Mouse (Mus musculus) kidney, postnatal 10 days (tissue): ENCODE data around the gene Fcho1.

Experiments
- DNase-seq: peaks from one replicate; pipeline ENCODE4 v3.0.0; 2021; ENCODE audit warnings: mixed read lengths

Gene Fcho1

GRCm38 (mm10) chr8:71680471-71680870 lies 45.0 kb downstream of the Fcho1 start:
- peak; percentile 59 for DNase-seq

- peak; percentile 48 for DNase-seq
These were observed 45.9 kb downstream of the Fcho1 start for GRCm38 (mm10) chr8:71679550-71680168.

GRCm38 (mm10) chr8:71679116-71679515 lies 46.4 kb downstream of the Fcho1 start:
- no peak for DNase-seq

- DNase-seq: no peak
These were observed 47.3 kb downstream of the Fcho1 start for GRCm38 (mm10) chr8:71678216-71678615.

- peak; percentile 67 for DNase-seq
These were observed 48.0 kb downstream of the Fcho1 start for GRCm38 (mm10) chr8:71677555-71677954.

GRCm38 (mm10) chr8:71676803-71677202 lies 48.7 kb downstream of the Fcho1 start:
- DNase-seq: no peak

- peak; percentile 73 for DNase-seq
These were observed 49.3 kb downstream of the Fcho1 start, which contains the start of gene Jak3 for GRCm38 (mm10) chr8:71676020-71676741. Gene Jak3, plus strand, starts transcription at chr8:71676296.

- DNase-seq: no peak
These were observed 50.0 kb downstream of the Fcho1 start for GRCm38 (mm10) chr8:71675456-71676019.

- DNase-seq: no peak
These were observed 51.4 kb downstream of the Fcho1 start for GRCm38 (mm10) chr8:71674071-71674470.

- no peak for DNase-seq
These were observed 53.3 kb downstream of the Fcho1 start for GRCm38 (mm10) chr8:71672168-71672735.

- DNase-seq: peak; percentile 95
These were observed 54.0 kb downstream of the Fcho1 start, which contains the start of gene Unc13a for GRCm38 (mm10) chr8:71671549-71671965. Gene Unc13a, minus strand, starts transcription at chr8:71671757.

- DNase-seq: peak; percentile 68
These were observed 54.6 kb downstream of the Fcho1 start for GRCm38 (mm10) chr8:71670621-71671548.

GRCm38 (mm10) chr8:71670198-71670597 lies 55.3 kb downstream of the Fcho1 start:
- no peak for DNase-seq

GRCm38 (mm10) chr8:71668220-71668975 lies 57.1 kb downstream of the Fcho1 start:
- DNase-seq: peak; percentile 77

GRCm38 (mm10) chr8:71667256-71667655 lies 58.3 kb downstream of the Fcho1 start:
- no peak for DNase-seq

GRCm38 (mm10) chr8:71666855-71667254 lies 58.7 kb downstream of the Fcho1 start:
- DNase-seq: no peak

- DNase-seq: peak; percentile 89
These were observed 60.0 kb downstream of the Fcho1 start for GRCm38 (mm10) chr8:71665331-71666130.

- peak; percentile 94 for DNase-seq
These were observed 65.0 kb downstream of the Fcho1 start for GRCm38 (mm10) chr8:71660325-71661120.

- no peak for DNase-seq
These were observed 65.8 kb downstream of the Fcho1 start for GRCm38 (mm10) chr8:71659751-71660150.

GRCm38 (mm10) chr8:71658515-71659049 lies 66.9 kb downstream of the Fcho1 start:
- peak; percentile 41 for DNase-seq
